Mouse (Mus musculus): ENCODE results near the gene Tenm3. TPM values are rescaled to one million over a fixed set of nuclear protein-coding genes. Genes with fewer than 3 reads are reported as not detected.

Tenm3 gene
- total and polyA plus RNA-seq, 3 experiments: 4.6 to 25.5 (median 11.6) TPM

DNA sequence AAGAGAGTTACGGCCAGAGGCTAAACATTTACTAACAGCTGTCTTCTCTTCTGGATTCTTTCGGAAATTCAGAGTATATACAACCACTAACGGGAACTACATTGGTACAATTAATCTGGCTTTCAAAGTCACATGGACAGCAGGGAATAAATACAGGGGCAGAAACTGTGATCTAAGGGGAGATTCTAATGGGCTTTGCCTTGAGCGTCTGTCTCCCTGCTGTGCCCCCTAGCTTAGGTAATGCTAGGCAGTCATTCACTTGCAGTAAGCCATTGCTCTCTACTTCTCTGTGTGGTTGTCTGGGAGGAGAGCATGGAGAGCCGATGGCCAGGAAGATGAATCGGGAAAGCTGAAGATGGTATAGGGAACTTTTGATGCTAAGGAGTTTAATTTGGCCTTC lies 264.0 kb downstream of the Tenm3 start:
- no peak for DNase-seq

DNA sequence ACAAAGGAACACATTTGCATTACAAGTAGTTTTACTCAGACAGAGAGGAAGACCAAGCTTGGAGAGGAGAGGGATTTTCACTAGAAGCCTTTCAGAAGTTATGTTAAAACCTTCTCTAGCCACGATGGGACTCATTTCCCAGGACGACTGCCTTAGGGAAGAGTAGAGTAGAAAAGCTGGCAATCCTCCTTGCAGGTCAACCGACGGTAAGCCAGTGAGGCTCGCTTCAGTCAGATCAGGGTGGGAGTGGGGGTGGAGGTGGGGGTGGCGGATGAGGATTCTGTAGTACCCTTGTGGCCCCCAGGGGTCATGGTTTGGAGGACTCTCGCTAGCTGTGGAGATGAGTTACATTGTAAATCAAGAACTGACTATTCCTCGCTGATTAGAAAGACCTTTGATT lies 264.6 kb downstream of the Tenm3 start:
- no peak for DNase-seq

DNA sequence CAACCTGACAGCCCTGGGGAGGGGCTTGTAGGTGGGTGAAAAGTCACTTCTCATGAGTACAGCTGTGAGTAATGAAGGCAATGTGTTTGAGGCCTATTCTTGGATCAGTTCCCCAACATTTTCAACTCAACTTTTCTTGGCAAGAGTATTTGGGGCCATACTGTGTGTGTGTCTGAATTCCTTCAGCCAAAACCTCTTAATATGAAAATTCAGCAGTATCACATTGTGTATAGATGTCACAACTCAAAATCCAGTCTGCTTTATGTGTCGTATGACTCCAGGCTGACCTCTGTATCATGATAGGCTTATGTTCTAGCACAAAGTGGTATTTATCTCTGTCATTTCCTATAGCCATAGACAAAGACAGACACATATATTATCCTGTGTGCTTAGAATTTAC lies 270.8 kb downstream of the Tenm3 start:
- DNase-seq: no peak

DNA sequence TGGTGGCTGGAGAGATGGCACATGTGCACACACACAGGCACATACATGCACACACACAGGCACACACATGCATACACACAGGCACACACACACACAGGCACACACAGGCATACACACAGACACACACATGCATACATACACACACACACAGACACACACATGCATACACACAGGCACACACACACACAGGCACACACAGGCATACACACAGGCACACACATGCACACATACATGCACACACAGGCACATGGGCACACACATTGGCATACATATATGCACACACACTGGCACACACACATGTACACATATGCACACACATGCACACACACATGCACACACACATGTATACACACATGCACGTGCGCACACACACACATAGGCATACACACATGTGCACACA lies 271.4 kb downstream of the Tenm3 start:
- DNase-seq: no peak

DNA sequence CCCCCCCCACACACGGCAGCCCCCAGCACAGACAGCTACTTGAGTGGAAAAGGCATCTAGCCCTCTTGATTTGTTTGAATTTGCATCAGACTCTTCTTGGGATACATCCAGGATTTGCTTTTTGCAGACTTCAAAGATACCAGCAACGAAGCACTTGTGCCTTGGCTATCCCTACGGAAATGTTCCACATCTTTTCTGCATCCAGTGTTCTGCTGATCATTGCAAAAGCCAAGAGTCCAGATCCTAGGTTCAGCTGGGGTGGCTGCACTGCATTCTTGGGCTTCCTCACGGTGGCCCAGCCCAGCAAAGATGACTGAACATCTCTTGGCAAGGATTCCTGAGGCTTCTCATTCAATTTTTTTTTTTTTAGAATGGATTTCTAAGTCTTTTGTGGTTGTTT lies 275.1 kb downstream of the Tenm3 start:
- no peak for DNase-seq

DNA sequence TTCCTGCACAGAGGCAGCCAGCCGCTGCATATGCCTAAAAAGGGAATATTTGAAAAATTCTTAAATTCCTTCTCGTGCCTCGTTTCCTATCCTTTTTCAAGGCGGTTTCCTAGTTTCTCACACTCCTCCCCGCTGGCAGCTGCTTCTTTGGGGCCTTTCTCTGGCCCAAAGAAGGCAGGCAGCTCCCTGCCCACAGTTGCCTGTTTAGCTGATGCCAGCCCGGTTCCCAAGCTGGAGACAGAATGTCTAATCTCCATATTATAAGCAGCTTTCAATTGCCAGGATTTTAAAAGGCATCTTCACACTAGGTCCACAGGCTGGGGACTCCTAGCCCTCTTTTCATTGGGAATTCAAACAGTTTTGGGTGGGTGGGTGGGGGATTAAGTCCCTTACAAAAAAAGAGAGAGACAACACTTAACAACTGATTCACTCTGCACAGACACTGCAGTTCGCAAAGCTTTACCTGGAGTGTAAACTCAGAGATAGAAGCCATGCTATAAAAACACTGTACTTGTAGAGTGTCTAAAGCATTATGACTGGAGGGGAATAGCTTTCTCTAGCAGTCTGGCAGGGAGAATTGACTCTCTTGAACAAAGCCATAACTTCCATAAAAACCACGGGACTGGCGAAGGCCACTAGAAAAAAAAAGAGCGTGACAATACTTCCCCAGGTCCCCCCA lies 275.7 kb downstream of the Tenm3 start:
- DNase-seq: no peak

DNA sequence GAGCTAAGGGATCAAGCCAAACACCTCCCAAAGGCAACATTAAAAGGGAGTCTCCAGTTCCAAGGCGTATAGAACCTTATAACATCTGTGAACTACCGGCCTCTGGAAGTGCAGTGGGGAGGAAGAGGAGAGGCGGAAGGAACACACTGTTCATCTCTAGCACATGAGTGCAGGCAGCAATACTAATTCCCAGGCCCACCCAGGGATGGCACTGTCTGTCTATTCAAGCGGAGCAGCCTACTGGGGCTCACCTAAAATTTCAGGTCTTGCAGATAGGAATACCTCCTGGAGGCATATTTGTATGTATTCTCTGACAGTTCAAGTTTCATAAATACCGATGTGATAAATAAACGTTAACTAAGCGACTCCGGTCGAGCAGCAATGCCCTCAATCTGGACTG lies 283.5 kb downstream of the Tenm3 start:
- no peak for DNase-seq

DNA sequence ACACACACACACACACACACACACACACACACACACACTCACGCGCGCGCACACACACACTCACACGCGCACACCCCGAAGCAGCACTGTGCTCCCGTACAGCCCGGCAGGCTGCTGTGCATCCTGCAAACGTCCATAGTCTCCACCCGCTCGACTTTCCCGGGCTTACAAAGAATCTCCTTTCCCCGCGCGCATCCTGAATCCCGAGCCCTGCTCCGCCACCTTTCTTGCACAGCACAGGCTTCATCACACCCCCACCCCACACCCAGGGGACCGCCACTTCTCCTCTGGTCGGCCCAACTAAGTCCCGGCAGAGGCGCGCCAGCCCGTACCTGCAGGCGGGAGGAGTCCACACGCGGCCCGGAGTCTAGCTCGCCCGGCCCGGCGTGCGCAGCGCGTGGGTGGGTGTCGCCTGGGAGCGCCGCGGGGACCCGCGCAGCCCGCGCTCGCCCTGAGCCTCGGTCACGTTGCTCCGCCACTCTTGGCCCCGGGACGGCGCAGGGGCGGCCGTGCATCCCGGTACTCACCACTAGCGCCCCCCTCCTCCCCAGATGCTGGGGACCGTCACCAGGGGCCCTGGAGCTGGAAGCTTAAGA lies 288.1 kb downstream of the Tenm3 start:
- peak; percentile 72 for DNase-seq

DNA sequence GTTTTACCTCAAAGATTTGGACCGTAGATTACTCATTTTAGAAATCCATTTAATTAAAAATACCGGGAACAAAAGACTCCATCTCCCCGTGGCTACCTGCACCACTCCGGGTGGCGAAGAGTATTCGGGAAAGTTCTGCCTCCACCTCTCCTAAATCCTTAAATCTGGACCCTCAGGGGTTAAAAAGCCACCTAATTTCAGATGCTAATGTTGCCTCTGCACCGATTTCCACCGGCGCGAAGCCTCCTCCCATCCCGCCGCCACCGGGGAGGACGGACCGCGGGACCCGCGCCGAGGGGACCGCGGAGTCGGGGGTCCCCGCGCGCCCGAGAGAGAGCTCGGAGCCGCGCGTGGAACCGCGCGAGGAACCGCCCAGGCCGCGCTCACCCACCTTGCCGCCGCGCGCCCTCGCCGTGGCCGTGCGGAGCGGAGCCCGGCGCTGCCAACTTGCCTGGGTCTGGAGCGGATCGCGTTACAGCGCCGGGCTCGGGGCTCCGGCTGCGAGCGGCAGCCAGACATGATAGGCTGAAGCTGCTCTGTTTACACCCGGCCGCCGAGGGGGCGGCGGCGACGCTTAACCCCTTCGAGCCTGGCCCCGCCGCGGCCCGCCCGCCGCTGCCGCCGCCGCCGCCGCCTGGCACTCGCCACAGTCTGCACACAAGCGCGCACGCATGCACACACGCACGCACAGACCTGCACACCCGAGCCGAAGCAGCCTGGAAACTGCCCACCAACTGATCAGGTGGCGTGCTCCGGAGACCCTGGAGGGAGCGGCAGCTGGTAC lies 288.8 kb downstream of the Tenm3 start:
- DNase-seq: peak; percentile 84

DNA sequence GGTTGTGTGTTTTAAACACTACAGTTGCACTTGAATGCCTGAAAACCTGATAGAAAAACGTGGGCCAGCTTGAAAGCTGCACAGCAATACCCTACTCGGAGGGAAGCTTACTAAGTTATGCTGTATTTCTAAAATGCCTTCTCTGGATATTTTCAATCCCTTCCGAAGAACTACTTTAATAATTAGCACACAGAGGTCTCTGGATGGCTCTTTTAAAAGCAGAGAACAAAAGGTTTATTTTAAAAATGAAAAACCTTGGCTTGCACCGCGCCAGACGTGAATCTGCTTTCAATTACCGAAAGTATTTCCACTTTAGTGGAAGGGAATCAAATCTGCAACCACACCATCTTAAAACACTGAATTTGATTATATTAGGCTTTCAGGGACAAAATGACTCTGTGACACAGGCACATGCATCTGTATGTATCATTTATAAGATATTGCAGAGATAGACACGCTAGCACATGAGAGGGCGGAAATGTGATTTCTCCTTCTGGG lies 289.9 kb downstream of the Tenm3 start:
- peak; percentile 21 for DNase-seq

DNA sequence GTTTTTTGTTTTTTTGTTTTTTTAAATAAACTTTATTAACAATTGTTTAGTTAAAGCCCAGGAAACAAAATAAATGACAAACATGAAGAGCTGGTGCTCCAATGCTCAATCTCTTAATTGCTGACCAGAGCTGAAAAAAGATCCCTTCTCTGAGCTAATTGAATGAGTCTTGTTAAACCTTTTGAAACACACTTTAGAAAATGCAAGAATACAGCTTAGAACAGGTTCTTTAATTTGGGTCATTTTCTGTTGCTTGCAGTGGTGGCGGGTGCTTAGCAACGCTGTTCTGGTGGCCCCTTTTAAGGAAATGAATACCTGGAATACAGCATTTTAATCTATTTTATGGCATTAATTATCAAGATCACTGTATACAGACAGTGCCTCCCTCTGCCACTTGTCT lies 291.4 kb downstream of the Tenm3 start:
- no peak for DNase-seq

DNA sequence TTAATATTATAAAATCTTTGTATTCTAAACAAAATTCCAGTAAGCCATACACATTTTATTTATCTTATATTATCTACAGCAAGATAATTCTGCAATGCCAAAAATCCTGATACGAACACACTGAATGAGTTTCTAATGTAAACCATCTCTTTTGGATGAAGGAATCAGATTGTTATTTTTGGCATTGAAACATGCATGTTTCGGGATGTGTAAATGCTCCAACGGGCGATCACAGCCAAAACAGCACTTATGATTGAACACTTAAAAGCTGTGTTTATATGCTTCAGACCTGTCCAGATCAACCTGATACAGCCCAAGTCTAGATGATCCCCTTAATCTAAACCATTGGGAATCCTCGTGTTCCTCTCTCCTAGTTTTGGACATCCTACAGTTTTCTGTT lies 292.4 kb downstream of the Tenm3 start:
- no peak for DNase-seq

DNA sequence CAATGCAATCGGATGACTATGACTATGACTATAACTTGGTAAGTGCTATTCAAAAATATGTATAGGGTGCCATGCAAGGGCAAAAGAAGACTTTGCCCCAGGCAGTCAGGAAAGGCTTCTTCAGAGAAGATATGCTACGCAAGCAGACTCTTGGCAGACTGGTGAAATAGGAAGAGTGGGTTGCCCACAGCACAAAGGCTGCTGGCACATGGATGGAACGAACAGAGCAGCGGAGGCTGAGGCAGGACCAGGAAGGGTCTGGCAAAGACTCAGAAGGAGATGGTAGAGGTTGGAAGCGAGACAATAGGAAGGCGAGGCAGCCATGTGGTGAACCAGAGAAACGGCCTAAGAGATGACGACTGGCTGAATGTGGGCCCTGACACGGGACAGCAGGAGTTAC lies 294.8 kb downstream of the Tenm3 start:
- DNase-seq: no peak

DNA sequence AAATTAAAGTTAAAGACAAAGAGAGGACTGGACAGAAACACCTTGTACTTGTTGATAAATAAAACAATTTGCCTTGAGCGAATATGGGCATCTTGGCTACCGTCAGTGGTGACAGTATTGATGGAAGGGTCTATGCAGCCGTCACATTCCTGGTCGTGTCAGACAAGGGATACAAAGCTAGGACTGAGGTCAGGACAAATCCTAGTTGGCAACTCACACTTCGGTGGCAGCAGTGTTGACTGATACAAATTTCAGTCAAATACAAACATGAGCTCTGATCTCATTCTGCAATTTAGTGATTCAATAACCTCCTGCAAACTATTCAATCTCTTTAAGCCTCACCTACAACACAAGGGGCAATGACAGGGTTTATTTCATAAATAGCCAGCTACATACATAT lies 298.1 kb downstream of the Tenm3 start:
- no peak for DNase-seq

DNA sequence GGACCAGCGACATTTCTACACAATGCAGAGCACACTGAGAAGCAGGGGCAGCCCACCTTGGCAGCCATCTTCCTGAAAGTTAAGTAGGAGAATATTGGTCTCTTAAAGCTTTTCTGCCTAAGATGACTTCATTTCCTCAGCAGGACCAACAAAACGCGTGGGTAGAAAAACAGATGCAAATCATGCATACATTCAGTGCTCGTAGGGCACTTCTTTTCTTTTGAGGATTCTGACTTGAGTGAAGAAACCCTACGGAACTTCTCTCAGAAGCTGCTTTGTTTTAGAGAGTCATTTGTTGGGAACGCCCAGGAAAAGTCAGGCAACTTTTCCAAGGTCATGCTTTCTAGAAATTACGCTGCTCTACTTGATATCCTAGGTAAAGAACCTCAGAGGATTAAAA lies 298.9 kb downstream of the Tenm3 start:
- DNase-seq: no peak

DNA sequence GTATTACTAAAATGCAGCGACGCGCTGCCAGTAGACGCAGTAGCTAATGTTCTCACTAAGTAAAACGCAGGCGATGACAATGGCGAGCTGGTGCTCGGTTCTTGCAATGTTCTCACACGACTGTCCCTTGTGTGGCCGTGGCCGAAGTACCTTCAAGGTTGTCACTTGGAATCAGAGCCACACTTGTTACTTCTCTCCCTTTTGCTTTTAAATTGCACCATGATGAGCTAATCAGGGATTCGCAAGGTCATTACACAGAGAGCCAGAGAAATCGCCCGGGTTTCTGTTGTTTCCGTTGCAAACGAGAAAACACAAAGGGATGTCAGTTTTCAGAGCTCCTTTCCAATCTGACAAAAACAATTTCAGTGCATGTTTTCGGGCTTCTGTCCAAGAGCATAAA lies 301.6 kb downstream of the Tenm3 start:
- DNase-seq: peak; percentile 53

DNA sequence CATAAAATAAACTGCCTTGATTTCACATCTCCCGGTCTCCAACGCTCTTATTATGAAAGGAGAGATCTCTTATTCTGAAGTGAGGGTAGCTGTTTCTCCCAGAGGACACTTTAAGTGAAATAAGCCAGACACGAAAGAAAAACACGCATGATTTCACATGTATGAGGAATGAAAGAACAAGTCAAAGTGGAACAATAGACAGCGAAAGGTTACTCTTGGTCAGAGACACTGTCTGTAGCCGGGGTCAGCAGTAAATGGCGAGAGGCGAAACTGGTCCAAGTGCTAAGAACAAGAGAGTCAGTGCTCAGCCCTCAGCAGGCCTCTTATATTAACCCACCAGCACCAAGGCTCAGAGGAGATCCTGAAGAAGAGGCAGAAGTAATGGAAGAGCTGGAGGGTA lies 302.9 kb downstream of the Tenm3 start:
- peak; percentile 20 for DNase-seq

DNA sequence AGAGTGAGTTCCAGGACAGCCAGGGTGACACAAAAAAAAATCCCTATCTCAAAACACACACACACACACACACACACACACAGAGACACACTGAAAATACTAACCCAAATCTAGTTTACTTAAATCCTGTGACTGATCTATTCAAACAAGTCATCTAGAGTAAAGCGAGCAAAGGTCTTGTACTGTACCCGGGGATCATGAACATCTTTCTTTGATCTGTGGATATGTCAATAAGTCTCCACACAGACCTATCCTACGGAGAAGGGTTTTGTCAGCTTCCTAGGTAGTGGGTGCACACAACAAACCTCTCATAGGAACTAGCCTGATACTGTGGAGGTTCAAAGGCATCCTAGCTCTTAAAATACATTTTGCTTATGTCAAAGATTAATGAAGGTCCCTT lies 307.9 kb downstream of the Tenm3 start:
- no peak for DNase-seq

DNA sequence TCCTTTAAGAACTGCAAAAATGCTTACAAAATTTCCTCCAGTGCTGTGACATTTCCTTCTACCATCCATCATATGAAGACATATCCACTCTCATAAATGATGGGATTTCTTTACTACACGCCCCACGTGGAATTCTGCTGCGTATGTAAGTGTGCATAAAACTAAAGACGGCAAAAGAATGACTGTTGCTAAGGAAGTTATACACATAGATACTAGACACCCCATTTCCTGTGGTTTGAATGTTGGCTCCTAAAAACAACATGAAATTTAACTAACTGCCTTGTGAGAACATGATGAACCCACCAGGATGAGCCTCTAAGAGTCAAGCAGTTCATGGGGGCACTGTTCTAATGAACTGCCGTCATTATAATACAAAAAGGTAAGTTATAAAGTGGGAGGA lies 312.0 kb downstream of the Tenm3 start:
- DNase-seq: no peak

DNA sequence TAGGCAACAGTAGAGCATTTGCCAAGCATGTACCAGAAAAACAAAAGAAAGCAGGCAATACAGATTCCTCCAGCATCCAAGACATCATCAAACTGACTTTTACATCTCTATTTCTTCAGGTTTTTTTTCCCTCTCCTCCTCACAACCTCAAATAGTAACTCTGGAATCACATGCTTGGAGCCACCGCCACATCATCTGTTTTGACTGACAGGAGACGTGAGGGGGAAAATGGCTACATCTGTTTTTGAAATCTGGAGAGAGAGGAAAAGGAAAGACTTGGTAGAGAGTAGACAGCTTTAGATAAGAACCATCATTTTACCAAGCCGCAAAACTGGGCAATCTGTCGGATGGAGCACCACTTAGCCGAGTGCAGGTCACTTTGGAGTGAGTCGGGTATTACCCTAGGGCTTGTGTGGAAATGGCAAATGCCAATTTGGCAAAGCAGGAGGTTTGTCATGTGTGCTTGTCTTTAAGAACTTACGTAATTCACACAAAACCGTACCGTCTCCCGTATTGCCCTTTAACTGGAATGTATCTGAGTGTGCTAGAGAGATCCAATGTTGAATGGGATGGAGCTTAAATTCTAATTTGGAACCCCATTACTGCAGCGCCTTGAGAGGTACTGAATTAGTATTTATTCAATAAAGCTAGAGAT lies 312.7 kb downstream of the Tenm3 start:
- DNase-seq: no peak

DNA sequence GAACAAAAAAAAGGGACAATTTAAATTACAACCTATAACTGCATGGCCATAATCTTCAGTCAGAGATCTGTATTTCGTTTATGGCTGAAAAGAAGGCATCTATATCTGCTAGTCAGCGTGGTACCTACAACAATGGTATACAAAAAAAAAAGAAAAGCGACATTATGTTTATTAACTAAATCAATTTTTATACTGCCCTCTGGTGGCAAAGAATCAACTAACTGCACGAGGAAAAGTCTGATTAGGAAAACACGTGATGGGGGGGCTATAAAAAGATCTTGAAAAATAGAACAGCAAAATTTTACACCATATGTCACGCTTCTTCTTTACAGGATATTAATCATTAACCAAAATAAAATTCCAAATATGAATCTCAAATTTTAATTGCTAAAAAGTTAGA lies 316.3 kb downstream of the Tenm3 start:
- DNase-seq: no peak

DNA sequence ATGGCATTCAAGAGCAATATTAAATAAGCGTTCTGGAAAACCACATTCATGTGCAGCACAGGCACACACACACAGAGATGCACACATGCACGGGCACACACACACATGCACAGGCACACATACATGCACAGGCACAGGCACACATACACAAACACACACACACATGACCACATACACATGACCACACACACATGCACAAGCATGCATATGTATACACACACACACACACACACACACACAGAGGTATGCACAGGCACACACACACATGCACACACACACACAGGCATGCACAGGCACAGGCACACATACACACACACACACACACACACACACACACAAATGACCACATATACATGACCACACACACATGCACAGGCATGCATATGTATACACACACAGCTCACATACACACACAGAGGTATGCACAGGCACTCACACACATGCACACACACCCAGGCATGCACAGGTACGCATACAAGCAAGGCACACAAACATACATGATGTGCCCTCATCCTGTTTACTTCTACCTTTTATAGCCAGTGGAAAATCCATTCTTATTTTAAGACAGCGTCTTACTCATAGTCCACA lies 321.1 kb downstream of the Tenm3 start:
- no peak for DNase-seq
